Mouse (Mus musculus) gastrocnemius, adult 2 months (tissue): ENCODE results near the gene Med8. TPM values are rescaled to one million over a fixed set of nuclear protein-coding genes. Genes with fewer than 3 reads are reported as not detected.
A peak's percentile ranks its signal among the peaks of the same experiment; 100 is the strongest.

ENCODE experiments used
- DNase-seq: peaks from one replicate; pipeline ENCODE4 v3.0.0; 2022
- H3K27ac ChIP-seq: fragments of 200-600 bp; 2 replicates; pipeline ENCODE4 v1.8.1; 2022; ENCODE audit warnings: mild to moderate bottlenecking
- H3K4me3 ChIP-seq: fragments of 200-600 bp; 2 replicates; pipeline ENCODE4 v1.8.1; 2022; ENCODE audit warnings: mild to moderate bottlenecking, moderate library complexity
- CTCF ChIP-seq: fragments of 200-600 bp; IDR thresholded peaks from 2 replicates; pipeline ENCODE4 v1.8.1; 2022; ENCODE audit warnings: antibody characterized with exemption, mild to moderate bottlenecking, moderate library complexity
- intact Hi-C: fragments of 180-260 bp; cut with DNase I; formaldehyde crosslinking; loops from one replicate; pipeline ENCODE4 v1.15.1; 2025
- total RNA-seq, 2 experiments: library from RNA; stranded (reverse); gene quantifications; 2 replicates each; pipeline ENCODE4 v1.2.3; 2021

Gene Med8
- total RNA-seq, 2 experiments from 2014 or later = 36.5 to 37.9 TPM

- intact Hi-C loops = loop anchor here (5.0 kb wide), 1 partner anchor 143 kb away; no protein-coding TSS in a partner anchor
- no peak for DNase-seq
- Histone ChIP-seq H3K27ac (no peak overlapping the region), H3K4me3 (no peak overlapping the region)
- TF ChIP-seq CTCF = no peak
Observed at GRCm38 (mm10) chr4:118424541-118425160, 15.5 kb downstream of the Med8 start.

GRCm38 (mm10) chr4:118425374-118425773 lies 16.2 kb downstream of the Med8 start:
- no peak overlapping the region for H3K4me3 ChIP-seq
- H3K27ac ChIP-seq = no peak overlapping the region
- no peak for DNase-seq
- intact Hi-C loops = loop anchor here (5.0 kb wide), 1 partner anchor 142 kb away; no protein-coding TSS in a partner anchor
- TF ChIP-seq CTCF = no peak

GRCm38 (mm10) chr4:118427415-118427767 lies 18.3 kb downstream of the Med8 start:
- H3K4me3 ChIP-seq = peak overlapping the region; percentile 91
- H3K27ac ChIP-seq = peak overlapping the region; percentile 90
- no peak for TF ChIP-seq CTCF
- intact Hi-C loops = loop anchor here (5.0 kb wide), 1 partner anchor 140 kb away; no protein-coding TSS in a partner anchor
- DNase-seq = no peak

GRCm38 (mm10) chr4:118427768-118428451 lies 18.8 kb downstream of the Med8 start, which contains the start of gene Elovl1:
TSS of gene Elovl1 (plus strand) at chr4:118428093.
- H3K27ac ChIP-seq = peak within 1 kb of the TSS; percentile 90
- intact Hi-C loops = loop anchor here (5.0 kb wide), 1 partner anchor 139 kb away; no protein-coding TSS in a partner anchor
- peak within 1 kb of the TSS; percentile 91 for H3K4me3 ChIP-seq
- TF ChIP-seq CTCF = peak; percentile 50
- peak; percentile 94 for DNase-seq

- peak overlapping the region; percentile 91 for H3K4me3 ChIP-seq
- intact Hi-C loops = loop anchor here (5.0 kb wide), 1 partner anchor 139 kb away; no protein-coding TSS in a partner anchor
- TF ChIP-seq CTCF = no peak
Observed at GRCm38 (mm10) chr4:118428531-118429214, 19.5 kb downstream of the Med8 start.

GRCm38 (mm10) chr4:118429215-118429895 lies 20.2 kb downstream of the Med8 start:
- H3K27ac ChIP-seq = peak overlapping the region; percentile 90
- DNase-seq = no peak
- intact Hi-C loops = loop anchor here (5.0 kb wide), 1 partner anchor 138 kb away; no protein-coding TSS in a partner anchor
- no peak for TF ChIP-seq CTCF
- H3K4me3 ChIP-seq = peak overlapping the region; percentile 91

More at GRCm38 (mm10) chr4:118428531-118429214, 19.5 kb downstream of the Med8 start:
- no peak for DNase-seq
- peak overlapping the region; percentile 90 for H3K27ac ChIP-seq

GRCm38 (mm10) chr4:118432332-118432731 lies 23.2 kb downstream of the Med8 start:
- TF ChIP-seq CTCF = no peak
- Histone ChIP-seq H3K4me3 (no peak overlapping the region), H3K27ac (no peak overlapping the region)
- DNase-seq = no peak
- intact Hi-C loops = no loop called here

- H3K27ac ChIP-seq = peak within 1 kb of the TSS; percentile 73
- H3K4me3 ChIP-seq = peak within 1 kb of the TSS; percentile 73
- intact Hi-C loops = no loop called here
- DNase-seq = peak; percentile 88
- TF ChIP-seq CTCF = no peak
Observed at GRCm38 (mm10) chr4:118436820-118437603, 27.9 kb downstream of the Med8 start, which contains the start of gene Cdc20. TSS of gene Cdc20 (minus strand) at chr4:118437352.

GRCm38 (mm10) chr4:118437829-118438253 lies 28.7 kb downstream of the Med8 start:
- Histone ChIP-seq H3K4me3 (peak overlapping the region; percentile 73), H3K27ac (peak overlapping the region; percentile 73; the same call in 1 of the 2 replicates)
- intact Hi-C loops = no loop called here
- no peak for TF ChIP-seq CTCF
- DNase-seq = no peak

- H3K4me3 ChIP-seq = no peak overlapping the region
- DNase-seq = no peak
- intact Hi-C loops = no loop called here
- peak overlapping the region; percentile 65 for H3K27ac ChIP-seq
- TF ChIP-seq CTCF = no peak
Observed at GRCm38 (mm10) chr4:118445088-118445487, 36.0 kb downstream of the Med8 start.

GRCm38 (mm10) chr4:118445781-118446414 lies 36.8 kb downstream of the Med8 start:
- DNase-seq = peak; percentile 70
- no peak; the same call in 1 of the 2 replicates for TF ChIP-seq CTCF
- H3K4me3 ChIP-seq = peak overlapping the region; percentile 70
- H3K27ac ChIP-seq = peak overlapping the region; percentile 65
- intact Hi-C loops = no loop called here
